Mouse (Mus musculus) WW6 (cell line): ENCODE measurements around the gene D230025D16Rik.
A peak's percentile ranks its signal among the peaks of the same experiment; 100 is the strongest.
"Not testable (repeated sequence)": the region's sequence is repeated elsewhere in the genome, so short reads cannot be mapped to it uniquely, and the experiment has no call there.

Source experiments
- DNase-seq: peaks from one replicate; pipeline ENCODE4 v3.0.0-alpha.2; 2013; ENCODE audit warnings: low read depth, low spot score

Gene D230025D16Rik

DNA sequence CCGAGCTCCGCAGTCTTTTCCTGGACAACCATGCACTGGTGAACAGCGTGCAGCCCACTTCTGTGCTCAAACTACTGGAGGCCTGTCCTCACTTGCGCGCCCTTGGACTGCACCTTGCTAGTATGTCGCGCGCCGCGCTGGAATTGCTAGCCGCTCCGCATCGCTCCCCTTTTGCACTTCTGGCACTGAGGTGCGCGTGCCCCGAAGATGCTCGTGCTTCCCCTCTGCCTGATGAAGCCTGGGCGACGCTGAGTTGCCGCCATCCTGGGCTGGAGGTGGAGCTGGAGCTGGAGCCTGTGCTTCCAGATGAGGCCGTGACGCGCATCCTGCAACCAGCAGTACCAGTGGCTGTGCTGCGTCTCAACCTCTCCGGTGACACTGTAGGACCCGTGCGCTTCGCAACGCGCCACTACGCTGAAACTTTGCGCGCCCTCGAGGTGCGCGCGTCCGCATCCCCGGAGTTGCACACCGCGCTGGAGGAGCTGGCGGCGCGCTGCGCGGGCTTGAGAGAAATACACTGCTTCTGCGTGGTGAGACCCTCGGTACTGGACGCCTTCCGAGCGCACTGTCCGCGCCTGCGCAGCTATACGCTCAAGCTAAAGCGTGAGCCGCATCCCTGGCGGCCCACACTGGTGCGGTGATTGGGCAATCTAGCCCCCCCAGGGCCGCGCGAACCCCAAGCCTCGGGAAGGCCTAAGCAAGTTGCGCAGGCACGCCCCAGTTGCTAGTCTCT lies 43.6 kb downstream of the D230025D16Rik start:
- DNase-seq = no peak

DNA sequence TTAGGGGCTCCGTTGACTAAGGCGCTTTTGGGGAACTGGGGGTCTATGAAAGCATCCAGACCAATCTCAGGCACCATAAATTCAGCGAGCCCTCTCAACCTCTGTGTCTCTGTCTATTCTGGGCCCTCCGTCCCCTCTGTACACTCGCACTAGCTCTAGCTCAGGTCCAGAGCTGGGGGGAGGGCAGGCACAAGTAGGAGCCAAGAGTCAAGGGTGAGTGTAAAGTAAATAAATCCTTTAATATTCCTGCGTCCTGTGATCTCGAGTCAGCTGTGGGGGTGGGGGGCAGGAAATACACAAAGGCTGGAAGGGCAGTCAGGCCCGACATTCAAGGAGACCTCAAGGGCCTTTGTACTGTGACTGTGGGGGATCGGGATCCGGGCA lies 44.1 kb downstream of the D230025D16Rik start:
- DNase-seq = no peak

DNA sequence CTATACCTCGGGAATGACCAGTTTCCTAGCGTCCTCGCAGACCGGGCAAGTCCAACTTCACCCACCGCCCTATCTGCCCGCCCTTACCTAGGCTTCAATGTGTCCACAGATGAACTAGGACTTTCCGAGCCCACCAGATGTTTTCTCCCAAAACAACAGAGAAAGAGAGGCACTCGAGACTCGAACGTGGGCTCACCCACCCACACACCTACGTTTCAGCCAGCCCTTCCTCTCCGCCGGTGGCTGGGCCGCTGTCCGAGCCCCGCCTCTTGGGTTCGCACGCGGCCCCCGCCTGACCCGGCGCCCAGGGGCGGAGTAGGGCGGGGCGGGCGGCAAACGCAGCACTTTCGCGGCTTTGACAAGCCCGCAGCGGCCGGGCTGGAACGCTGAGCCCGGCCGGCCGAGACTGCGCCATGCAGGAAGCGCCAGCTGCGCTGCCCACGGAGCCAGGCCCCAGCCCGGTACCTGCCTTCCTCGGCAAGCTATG lies 44.6 kb downstream of the D230025D16Rik start, which contains the start of gene Hsf4:
Gene Hsf4, plus strand, starts transcription at position 341 of the 487 bp plus-strand sequence.
- no peak for DNase-seq

- no peak for DNase-seq
Observed at GRCm38 (mm10) chr8:105270101-105270915, 45.4 kb downstream of the D230025D16Rik start.

GRCm38 (mm10) chr8:105270916-105271186 lies 45.9 kb downstream of the D230025D16Rik start:
- no peak for DNase-seq

GRCm38 (mm10) chr8:105275387-105275786 lies 50.4 kb downstream of the D230025D16Rik start:
- no peak for DNase-seq

DNA sequence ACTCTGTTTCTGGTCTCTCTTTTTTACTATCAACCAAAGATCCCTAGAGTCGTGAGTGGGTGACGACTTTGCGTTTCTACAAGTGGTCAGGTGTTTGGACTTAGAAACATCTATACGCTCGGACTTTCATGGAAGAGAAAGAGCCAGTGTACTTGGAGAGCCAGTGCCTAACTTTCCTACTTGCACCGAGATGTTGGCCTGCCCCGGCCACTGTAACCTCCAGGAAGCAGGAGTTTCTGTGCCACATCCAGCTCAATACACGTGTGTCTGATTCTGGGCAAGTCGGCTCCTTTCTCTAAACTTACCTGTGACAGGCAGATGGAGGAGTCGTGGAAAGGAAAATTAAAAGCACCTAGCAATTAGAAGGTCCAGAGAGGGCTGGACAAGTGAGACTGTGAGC lies 50.9 kb downstream of the D230025D16Rik start, which contains the start of gene Nol3:
Gene Nol3, plus strand, starts transcription at position 301 of the 400 bp plus-strand sequence.
- no peak for DNase-seq

DNA sequence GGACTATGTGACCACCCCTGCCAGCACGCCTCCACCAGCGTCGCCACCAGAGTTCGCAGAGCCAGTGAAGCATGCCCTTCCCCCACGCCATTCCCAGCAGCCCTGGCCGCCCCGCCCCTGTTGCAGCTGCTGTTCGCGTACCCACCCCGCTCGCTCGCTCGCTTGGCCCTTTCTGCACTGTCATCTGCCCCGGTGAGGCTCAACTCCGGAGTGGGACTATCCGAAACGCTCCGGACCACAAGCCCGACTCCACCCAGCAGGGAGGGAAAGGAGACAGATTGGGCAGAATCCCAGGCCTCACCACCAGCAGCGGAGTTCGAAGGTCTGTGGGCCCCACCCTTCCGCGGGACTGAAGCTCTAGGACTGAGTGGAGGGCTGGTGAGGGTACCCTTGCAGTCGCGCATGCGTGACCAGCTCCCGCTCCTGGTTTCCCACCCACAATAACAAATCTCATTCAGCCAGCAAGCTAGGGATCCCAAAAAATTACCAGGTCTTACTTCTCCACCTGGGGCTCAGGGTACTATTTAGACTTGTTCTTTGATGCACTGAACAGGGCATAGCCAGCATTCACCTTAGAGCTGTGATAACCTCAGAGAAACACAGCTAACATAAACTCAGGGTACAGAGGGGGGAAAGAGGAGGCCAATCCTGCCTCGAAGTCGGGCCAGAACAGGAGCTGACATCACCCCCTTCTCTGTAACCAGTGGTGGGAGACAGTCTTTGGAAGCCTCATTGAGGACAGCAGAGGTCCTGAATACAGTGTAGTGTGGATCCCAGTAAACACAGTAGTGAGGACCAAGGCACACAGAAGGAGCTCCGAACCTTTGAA lies 51.6 kb downstream of the D230025D16Rik start:
- no peak for DNase-seq

DNA sequence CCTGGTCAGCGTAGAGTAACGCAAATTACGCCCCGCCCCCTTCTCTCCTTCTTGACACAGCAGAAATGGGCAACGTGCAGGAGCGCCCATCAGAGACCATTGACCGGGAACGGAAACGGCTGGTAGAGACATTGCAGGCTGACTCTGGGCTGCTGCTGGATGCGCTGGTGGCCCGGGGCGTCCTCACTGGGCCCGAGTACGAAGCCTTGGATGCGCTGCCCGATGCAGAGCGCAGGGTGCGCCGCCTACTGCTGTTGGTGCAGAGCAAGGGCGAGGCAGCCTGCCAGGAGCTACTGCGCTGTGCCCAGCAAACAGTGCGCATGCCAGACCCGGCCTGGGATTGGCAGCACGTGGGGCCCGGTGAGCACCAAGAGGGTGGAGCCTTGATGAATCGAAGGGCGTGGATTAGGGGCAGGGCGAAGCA lies 54.0 kb downstream of the D230025D16Rik start:
- DNase-seq = no peak

DNA sequence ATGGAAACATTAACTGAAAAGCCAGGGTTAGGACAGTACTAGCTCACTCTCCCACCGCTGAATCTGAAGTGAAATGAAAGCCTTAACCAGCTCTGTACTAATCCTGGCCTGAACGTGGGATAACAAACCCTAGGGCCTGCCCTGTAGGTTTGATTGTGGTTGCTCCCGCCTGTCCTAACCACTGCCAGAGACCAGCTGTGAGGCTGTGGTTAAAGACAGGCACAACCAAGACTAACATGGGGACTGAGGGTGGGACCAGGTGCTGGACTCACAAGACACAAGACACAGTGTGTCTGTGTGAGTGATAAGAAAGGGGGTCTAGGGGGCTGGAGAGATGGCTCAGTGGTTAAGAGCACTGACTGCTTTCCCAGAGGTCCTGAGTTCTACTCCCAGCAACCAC lies 55.6 kb downstream of the D230025D16Rik start:
- DNase-seq = no peak

DNA sequence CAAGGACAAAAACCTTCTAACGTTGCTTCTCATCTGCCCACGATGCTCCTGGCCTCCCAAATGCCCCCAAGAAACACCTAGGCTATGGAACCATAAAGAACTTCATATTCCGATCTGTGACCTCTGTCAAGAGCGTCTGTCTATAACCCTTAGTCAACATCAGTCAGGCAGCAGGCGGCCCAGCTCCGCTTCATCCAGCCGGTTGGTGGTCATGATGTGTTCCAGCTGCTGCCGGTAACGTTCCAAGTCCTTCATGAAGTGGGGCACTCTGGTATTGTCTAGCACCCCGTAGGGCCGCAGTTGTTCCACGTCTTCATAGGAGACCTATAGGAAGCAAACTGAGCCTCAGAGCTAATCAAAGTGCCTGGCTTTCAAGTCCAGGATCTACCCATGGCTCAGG lies 56.9 kb downstream of the D230025D16Rik start:
- no peak for DNase-seq

DNA sequence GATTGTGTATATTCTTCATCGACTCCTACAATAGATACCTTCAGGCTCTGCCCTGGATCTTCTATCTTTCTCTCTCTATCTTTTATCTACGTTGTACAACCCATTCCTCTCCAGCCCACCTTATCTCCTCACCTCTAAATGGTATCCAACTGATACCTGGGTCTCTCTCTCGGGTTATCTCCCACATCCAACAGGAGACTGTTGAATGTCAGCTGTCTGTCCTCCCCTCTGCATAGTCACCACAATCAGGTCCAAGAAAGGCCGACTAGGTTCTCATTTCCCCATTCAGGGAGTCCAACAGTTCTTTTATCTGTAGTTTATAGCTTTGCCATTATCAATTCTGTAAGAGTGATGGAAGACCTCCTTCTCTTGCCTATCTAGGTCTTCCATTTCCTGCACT lies 57.3 kb downstream of the D230025D16Rik start:
- no peak for DNase-seq

DNA sequence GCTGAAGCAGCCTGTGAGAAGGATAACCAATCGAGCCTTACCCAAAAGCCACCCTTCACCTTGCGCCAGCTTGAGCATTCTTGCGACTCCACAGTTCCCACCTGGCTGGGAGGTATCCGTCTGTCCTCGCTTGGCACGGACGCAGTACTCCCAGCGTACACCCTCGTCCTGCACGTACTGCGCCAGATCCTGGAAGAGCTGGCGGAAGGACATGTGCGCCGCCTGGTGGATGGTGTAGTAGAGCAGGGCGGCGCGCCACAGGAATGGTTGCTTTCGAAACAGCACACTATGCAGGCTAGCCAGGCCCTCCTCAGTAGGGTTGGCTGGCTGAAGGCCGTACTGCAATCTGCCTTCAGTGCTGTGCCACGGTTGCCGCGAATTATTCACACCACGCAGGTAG lies 58.1 kb downstream of the D230025D16Rik start:
- DNase-seq = no peak

DNA sequence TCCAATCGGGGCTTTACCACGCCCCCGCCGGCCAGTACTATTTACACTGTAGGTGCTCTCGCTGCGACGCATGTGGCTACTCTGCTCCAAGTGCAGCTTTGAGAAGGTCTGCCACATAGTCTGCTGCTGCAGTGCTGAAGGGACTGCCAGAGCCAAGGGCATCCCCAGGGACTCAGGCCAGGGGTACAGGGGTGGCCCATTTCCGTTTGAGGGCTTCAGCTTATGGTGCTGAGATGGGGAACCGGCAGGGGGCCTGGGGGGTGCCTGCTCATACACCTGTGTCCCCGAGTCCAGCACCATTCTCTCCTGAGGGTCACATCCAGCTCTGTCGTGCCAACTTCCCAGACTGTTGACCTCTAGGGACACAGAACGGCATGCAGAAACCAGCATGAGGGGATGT lies 60.6 kb downstream of the D230025D16Rik start:
- no peak for DNase-seq

DNA sequence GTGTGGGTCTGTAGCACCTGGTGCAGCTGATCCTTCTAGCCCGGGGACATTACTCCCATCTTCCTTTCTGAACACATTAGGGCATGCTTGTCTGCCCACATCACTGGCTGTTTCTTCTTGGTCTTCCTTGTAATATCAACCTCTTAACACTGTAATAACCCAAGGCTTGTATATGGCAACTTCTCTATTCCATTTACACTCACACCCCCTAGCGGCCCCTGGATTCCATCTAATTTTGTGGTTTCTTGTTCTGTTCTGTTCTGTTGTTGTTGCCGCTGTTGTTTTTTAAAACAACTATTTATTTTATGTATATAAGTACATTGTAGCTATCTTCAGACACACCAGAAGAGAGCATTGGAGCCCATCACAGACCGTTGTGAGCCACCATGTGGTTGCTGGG lies 62.0 kb downstream of the D230025D16Rik start:
- DNase-seq = no peak

- DNase-seq = no peak
Observed at GRCm38 (mm10) chr8:105288231-105288630, 63.3 kb downstream of the D230025D16Rik start.

DNA sequence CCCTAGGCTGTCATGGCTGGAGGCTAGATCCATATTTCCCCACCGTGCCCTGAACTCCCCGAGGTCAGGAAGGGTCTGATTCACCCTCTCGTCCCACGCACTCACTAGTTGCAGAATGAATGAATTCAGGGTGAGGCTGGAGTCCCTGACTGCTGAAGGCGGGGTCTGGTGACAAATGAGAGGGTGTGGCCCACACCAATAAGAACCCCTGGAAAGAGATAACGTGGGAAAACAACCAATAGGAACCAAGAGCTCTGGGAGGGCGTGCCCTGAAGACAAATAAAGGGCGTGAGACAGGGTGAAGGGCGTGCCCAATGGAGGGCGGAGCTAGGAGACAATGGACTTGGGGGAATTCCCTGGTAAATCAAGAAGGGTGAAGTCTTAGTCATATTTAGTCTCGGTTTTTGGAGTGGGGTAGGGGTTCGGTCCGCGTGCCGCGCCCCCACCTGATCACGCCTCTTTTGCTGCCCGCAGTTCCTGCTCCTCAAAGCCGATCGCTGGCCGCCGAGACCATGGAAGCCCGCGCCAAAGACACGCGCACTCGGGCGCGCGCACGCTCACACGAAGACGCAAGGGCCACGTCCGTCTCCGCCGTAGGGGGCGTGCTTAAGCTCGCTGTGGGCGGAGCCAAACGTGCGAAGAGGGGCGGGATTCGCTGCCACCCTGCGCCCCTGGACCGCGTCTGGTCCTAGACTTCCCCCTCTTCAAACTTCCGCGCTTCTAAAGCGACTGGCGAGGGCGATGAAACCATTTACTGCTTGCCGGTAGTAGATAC lies 64.2 kb downstream of the D230025D16Rik start:
- DNase-seq = peak; percentile 98

- no peak for DNase-seq
Observed at GRCm38 (mm10) chr8:105289805-105290460, 65.0 kb downstream of the D230025D16Rik start, which contains the start of gene 4931428F04Rik. Gene 4931428F04Rik, minus strand, starts transcription at chr8:105289864.

- DNase-seq = peak; percentile 87
Observed at GRCm38 (mm10) chr8:105290554-105291314, 65.8 kb downstream of the D230025D16Rik start.

GRCm38 (mm10) chr8:105291364-105291763 lies 66.4 kb downstream of the D230025D16Rik start:
- not testable (repeated sequence) for DNase-seq
